Mouse (Mus musculus): Measurements from ENCODE around the gene Uqcc1. TPM values are rescaled to one million over a fixed set of nuclear protein-coding genes. Genes with fewer than 3 reads are reported as not detected.

Gene Uqcc1
- polyA plus RNA-seq, 2 experiments: 17.4 to 25.6 TPM

- Histone ChIP-seq H3K9ac (replicated peaks) (no peak overlapping the region), H3K4me3 (ENCODE audit: insufficient read depth in 1 of 2, low read depth in 2 of 2, low read length in 2 of 2) (no peak overlapping the region), H3K27ac (no peak overlapping the region), H3K27me3 (ENCODE audit: control insufficient read depth, insufficient read depth, low read length) (no peaks in the 10 kb centered on the region), H3K4me2 (ENCODE audit: low read depth) (no peak overlapping the region), H3K9me3 (ENCODE audit: control insufficient read depth, low read length) (no peaks in the 10 kb centered on the region), H3K36me3 (replicated peaks; ENCODE audit: control insufficient read depth, insufficient read depth, low read depth) (no peaks in the 10 kb centered on the region), H3K4me1 (replicated peaks; ENCODE audit: control insufficient read depth in 2 of 2, insufficient read depth in 2 of 2, low read length in 1 of 2) (no peaks in the 10 kb centered on the region)
- no peak for DNase-seq (ENCODE audit: low read depth in 3 of 3, low spot score in 3 of 3)
- no peak for ATAC-seq (ENCODE audit: insufficient read depth)
- 75% methylated on average over 6 of the region's 6 CpGs for WGBS (ENCODE audit: insufficient replicate concordance)
- no peak for TF ChIP-seq EP300 (IDR thresholded peaks at IDR 0.05; ENCODE audit: low read depth)
- TF ChIP-seq CTCF (IDR thresholded peaks at IDR 0.05; ENCODE audit: low read depth): no peak
These were observed 26.5 kb downstream of the Uqcc1 start for GRCm38 (mm10) chr2:155903632-155904008.

DNA sequence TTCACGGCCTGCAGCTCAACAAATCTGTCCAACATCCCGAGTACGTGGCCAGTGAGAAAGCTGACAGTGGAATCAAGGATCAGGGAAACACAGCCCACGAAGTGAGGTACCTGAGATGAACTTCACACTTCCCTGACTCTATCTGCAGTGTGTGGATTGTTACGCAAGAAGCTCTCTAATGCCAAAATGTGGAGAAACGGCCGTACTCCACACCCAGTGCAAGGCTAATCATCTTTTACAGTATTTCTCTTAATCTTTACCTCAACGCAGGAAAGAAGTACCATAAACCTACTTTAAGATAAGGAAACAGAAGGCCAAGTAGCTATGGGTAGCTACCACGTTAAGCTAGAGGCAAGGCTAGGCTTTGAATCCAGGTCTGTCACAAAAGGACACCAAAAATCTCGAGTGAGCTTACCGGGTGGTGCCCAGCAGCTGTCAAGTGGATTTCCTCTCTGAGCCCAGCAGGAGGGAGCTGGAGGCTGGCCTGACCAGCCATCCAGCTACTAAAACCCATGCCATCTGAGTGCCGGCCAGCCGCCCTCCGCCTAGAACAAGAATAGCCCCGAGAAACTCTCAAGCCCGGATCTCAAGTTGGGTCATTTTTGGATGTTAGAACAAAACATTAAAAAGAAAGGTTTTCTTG is 27.0 kb downstream of the Uqcc1 start:
- Histone ChIP-seq H3K9me3 (ENCODE audit: control insufficient read depth, low read length) (no peaks in the 10 kb centered on the region), H3K27me3 (ENCODE audit: control insufficient read depth, insufficient read depth, low read length) (no peaks in the 10 kb centered on the region), H3K4me3 (ENCODE audit: insufficient read depth in 1 of 2, low read depth in 2 of 2, low read length in 2 of 2) (no peak overlapping the region), H3K4me1 (replicated peaks; ENCODE audit: control insufficient read depth in 2 of 2, insufficient read depth in 2 of 2, low read length in 1 of 2) (no peaks in the 10 kb centered on the region), H3K27ac (no peak overlapping the region), H3K4me2 (ENCODE audit: low read depth) (no peak overlapping the region), H3K9ac (replicated peaks) (no peak overlapping the region), H3K36me3 (replicated peaks; ENCODE audit: control insufficient read depth, insufficient read depth, low read depth) (no peaks in the 10 kb centered on the region)
- 67% methylated on average over 16 of the region's 16 CpGs for WGBS (ENCODE audit: insufficient replicate concordance)
- no peak for TF ChIP-seq EP300 (IDR thresholded peaks at IDR 0.05; ENCODE audit: low read depth)
- no peak for TF ChIP-seq CTCF (IDR thresholded peaks at IDR 0.05; ENCODE audit: low read depth)
- ATAC-seq (ENCODE audit: insufficient read depth): no peak
- no peak for DNase-seq (ENCODE audit: low read depth in 3 of 3, low spot score in 3 of 3)

- no peak for TF ChIP-seq EP300 (IDR thresholded peaks at IDR 0.05; ENCODE audit: low read depth)
- no peak for TF ChIP-seq CTCF (IDR thresholded peaks at IDR 0.05; ENCODE audit: low read depth)
- Histone ChIP-seq H3K9ac (replicated peaks) (no peak overlapping the region), H3K27me3 (ENCODE audit: control insufficient read depth, insufficient read depth, low read length) (no peaks in the 10 kb centered on the region), H3K4me3 (ENCODE audit: insufficient read depth in 1 of 2, low read depth in 2 of 2, low read length in 2 of 2) (no peak overlapping the region), H3K9me3 (ENCODE audit: control insufficient read depth, low read length) (no peaks in the 10 kb centered on the region), H3K4me2 (ENCODE audit: low read depth) (no peak overlapping the region), H3K4me1 (replicated peaks; ENCODE audit: control insufficient read depth in 2 of 2, insufficient read depth in 2 of 2, low read length in 1 of 2) (no peaks in the 10 kb centered on the region; a peak in 1 of 4 replicates), H3K27ac (no peak overlapping the region), H3K36me3 (replicated peaks; ENCODE audit: control insufficient read depth, insufficient read depth, low read depth) (peaks cover 2% of the 10 kb centered on the region; the same call in 1 of the 2 replicates)
- DNase-seq (ENCODE audit: low read depth in 3 of 3, low spot score in 3 of 3) (peak in 1 of 3 experiments; percentile 13), ATAC-seq (ENCODE audit: insufficient read depth) (peak; percentile 48; the same call in 1 of the 2 replicates)
- WGBS (ENCODE audit: insufficient replicate concordance): 75% methylated on average over 16 of the region's 16 CpGs
These were observed 34.9 kb downstream of the Uqcc1 start for GRCm38 (mm10) chr2:155895046-155895735.

DNA sequence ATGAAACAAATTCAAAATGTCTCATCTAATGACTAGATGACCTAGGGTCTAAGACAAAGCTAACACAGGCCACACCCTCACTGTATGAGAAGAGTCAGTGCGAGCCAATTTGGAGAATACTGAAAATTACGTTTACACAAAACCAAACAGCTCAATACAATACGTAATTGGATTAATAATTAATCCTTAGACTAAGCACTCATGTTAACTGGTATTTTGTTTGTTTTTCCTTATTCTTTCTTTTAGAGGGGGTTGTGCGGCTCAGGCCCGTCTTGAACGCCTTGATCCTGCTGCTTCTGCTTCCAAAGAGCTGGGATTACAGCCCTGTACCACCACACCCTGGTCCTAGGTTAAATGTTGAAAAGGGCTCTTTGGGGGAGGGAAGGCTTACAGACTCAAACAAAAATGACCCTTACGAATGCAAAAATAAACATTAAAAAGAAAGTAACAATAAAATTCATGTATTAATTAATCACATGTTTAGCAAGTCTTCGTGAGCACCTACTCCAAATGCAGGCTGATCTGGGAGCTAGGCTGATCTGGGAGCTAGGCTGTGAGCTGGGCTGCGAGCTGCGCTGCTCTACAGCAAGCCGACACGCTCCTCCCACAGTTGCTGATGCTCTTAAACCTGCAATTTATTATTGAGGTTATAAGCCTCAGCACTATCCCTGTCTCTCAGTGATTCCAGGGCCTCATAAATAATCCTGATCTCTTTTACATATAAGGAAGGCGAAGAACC is 35.6 kb downstream of the Uqcc1 start:
- 81% methylated on average over 13 of the region's 13 CpGs for WGBS (ENCODE audit: insufficient replicate concordance)
- no peak overlapping the region for H3K4me3 ChIP-seq (ENCODE audit: insufficient read depth in 1 of 2, low read depth in 2 of 2, low read length in 2 of 2)
- H3K27me3 ChIP-seq (ENCODE audit: control insufficient read depth, insufficient read depth, low read length): no peaks in the 10 kb centered on the region
- no peaks in the 10 kb centered on the region; a peak in 1 of 4 replicates for H3K4me1 ChIP-seq (replicated peaks; ENCODE audit: control insufficient read depth in 2 of 2, insufficient read depth in 2 of 2, low read length in 1 of 2)
- DNase-seq (ENCODE audit: low read depth in 3 of 3, low spot score in 3 of 3) (no peak), ATAC-seq (ENCODE audit: insufficient read depth) (no peak)
- H3K4me2 ChIP-seq (ENCODE audit: low read depth): peak overlapping the region; percentile 33
- no peaks in the 10 kb centered on the region for H3K9me3 ChIP-seq (ENCODE audit: control insufficient read depth, low read length)
- H3K9ac ChIP-seq (replicated peaks): no peak overlapping the region
- no peak for TF ChIP-seq CTCF (IDR thresholded peaks at IDR 0.05; ENCODE audit: low read depth)
- peaks cover 2% of the 10 kb centered on the region; the same call in 1 of the 2 replicates for H3K36me3 ChIP-seq (replicated peaks; ENCODE audit: control insufficient read depth, insufficient read depth, low read depth)
- no peak overlapping the region for H3K27ac ChIP-seq

GRCm38 (mm10) chr2:155886776-155887175 is 43.3 kb downstream of the Uqcc1 start:
- ATAC-seq (ENCODE audit: insufficient read depth) (no peak), DNase-seq (ENCODE audit: low read depth in 3 of 3, low spot score in 3 of 3) (no peak)
- Histone ChIP-seq H3K4me3 (ENCODE audit: insufficient read depth in 1 of 2, low read depth in 2 of 2, low read length in 2 of 2) (no peak overlapping the region), H3K9ac (replicated peaks) (no peak overlapping the region), H3K9me3 (ENCODE audit: control insufficient read depth, low read length) (no peaks in the 10 kb centered on the region), H3K4me2 (ENCODE audit: low read depth) (no peak overlapping the region), H3K27ac (no peak overlapping the region), H3K27me3 (ENCODE audit: control insufficient read depth, insufficient read depth, low read length) (no peaks in the 10 kb centered on the region), H3K4me1 (replicated peaks; ENCODE audit: control insufficient read depth in 2 of 2, insufficient read depth in 2 of 2, low read length in 1 of 2) (0 out of 4 replicates have a peak, but pooled peaks cover 0 to 2% of the 10 kb centered on the region in 2 experiments), H3K36me3 (replicated peaks; ENCODE audit: control insufficient read depth, insufficient read depth, low read depth) (peaks cover 4% of the 10 kb centered on the region; the same call in 1 of the 2 replicates)
- TF ChIP-seq EP300 (IDR thresholded peaks at IDR 0.05; ENCODE audit: low read depth) (no peak), CTCF (IDR thresholded peaks at IDR 0.05; ENCODE audit: low read depth) (no peak)
- 88% methylated on average over 12 of the region's 12 CpGs for WGBS (ENCODE audit: insufficient replicate concordance)
